Mouse (Mus musculus) heart, postnatal 36 days (tissue): ENCODE results near the gene Katna1. TPM values are rescaled to one million over a fixed set of nuclear protein-coding genes. Genes with fewer than 3 reads are reported as not detected.
"Not testable (repeated sequence)": the region's sequence is repeated elsewhere in the genome, so short reads cannot be mapped to it uniquely, and the experiment has no call there.

ENCODE experiments used
- DNase-seq, 2 experiments: peaks; one replicate each; pipeline ENCODE4 v3.0.0; 2021 to 2022
- intact Hi-C: fragments of 180-260 bp; cut with DNase I; formaldehyde crosslinking; loops from one replicate; pipeline ENCODE4 v1.15.1; 2025
- total RNA-seq, 2 experiments: library from RNA; stranded (reverse); gene quantifications; 2 replicates each; pipeline ENCODE4 v1.2.3; 2021

The Katna1 gene
- 10 to 100 TPM; 11.7 to 14.2 TPM for total RNA-seq

DNA sequence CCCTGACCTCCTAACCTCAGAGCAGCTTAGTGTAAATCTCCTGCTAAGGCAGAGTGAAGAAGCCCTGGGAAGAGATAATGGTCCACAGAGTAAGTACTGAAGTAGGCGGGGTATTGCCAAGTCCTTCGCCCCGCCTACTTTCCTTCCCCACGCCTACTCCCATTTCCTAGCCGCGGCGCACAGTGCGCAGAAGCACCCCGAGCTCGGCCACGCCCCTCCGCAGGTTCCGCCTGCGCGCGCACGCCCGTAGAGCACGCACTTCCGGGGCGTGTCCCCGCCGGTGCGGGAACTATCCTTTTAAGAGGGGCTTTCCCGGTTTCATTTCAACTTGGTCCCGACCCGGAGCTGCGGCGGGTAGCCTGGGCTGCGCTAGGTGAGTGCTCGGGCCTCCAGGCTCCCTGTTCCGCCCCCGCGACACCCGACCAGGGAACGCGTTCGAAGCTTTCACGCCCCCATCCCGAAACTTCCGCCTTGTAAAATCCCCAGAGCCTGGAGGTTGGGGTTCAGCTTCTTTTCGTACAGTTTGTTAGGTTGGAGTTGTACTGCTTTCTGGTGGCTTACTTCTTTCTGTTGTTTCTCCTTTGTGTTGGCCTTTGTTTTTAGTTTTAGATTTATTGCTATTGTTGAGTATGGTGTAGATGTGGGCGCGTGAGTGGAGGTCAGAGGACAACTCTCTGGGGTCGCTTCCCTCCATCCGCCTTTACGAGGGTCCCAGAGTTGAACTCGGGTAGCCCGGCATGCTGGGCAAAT lies at the start of gene Katna1:
TSS of gene Katna1 (plus strand) at position 250 of the 750 bp plus-strand sequence.
- intact Hi-C loops, result loop anchor here (2.0 kb wide), 2 partner anchors 45 to 55 kb away; partner anchors contain the start of genes Lats1 and Pcmt1
- peak; percentile 90 to 94 for DNase-seq

DNA sequence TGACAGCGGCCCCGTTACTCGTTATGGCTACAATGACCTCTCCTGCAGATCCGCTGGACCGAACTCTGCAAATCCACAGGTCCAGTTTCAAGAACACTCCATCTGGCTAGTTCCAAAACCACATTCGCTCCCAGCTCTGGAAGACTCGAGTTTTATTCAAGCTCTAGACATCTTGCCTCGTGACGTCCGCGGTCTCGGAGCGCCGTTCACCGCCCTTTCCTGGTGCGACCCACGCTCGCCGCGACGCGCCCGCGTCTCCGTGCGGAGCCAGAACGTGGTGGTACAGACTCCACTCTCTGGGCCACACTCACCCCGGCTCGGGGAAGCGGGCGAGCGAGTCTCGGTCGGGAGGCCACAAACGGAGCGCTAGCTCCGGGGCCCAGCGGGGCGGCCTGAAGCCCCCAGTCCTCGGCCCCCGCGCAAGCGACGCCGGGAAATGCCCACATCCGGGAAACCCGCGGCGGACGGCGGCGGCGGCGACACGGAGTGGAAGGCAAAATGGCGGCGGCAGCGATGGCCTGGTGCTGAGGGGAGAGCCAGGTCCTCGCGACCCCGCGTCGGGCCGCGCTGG lies 45.0 kb upstream of the Katna1 start, which contains the start of the genes Pcmt1 and Lats1:
TSS of gene Pcmt1 (minus strand) at position 406 of the 571 bp plus-strand sequence.
TSS of gene Lats1 (plus strand) at position 484 of the 571 bp plus-strand sequence.
- peak; percentile 90 to 93 for DNase-seq
- intact Hi-C loops, result loop anchor here (1.0 to 5.0 kb wide), 4 partner anchors 18 to 209 kb away; partner anchors contain the start of gene Ulbp1

DNA sequence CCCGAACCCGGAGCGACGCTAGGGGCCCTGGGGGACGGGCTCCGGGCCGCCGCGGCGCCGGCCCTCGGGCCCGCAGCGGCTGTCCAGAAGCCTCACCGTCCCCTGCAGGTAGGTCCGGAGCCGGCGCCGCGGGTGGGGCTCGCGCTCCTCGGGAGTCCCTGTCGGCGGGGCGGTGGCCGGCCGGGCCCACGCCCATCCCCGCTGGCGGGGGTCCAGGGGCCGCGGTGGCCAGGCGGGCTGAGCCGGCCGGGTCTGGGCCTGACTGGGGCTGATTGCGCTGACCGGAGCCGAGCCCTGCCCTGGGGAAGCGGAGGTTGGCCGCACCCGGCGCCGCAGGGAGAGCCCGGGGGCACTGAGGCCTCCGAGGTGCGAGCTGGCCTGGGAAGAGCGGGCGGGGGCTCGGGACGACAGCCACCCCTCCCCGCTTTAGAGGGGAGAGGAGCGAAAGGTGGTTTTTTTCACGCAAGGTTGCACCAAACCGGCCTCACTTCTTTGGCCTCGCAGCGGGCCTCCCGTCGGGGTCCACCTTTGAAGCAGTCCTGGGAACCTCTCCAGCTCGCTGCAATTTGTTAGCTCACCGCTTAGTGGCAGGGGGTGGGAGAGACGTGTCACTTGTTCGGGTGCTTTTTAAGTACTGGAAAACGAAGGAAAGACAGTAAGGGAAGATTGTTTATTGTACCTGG lies 44.3 kb upstream of the Katna1 start:
- peak; percentile 77 to 83 for DNase-seq
- intact Hi-C loops, result loop anchor here (1.0 to 5.0 kb wide), 4 partner anchors 18 to 209 kb away; partner anchors contain the start of gene Ulbp1

DNA sequence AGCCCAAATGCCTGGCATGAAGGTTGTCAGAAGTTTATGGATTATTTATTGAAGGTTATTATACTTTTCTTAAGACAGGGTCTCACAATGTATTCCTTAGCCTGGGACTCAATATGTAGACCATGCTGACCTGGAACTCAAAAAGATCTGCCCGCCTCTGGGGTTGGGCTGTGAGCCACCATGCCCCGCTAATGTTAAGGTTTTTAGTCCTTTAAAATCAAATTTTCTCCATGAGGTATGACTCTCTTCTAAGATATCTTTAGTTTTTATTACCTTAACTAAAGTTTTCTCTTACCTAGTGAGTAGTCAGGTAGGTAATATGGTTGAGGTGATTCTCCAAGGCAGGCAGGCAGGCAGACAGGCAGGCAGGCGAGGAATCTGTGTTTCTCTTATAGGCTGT lies 43.6 kb upstream of the Katna1 start:
- intact Hi-C loops, result loop anchor here (5.0 kb wide), 2 partner anchors 95 to 210 kb away; partner anchors contain the start of gene Ulbp1
- no peak for DNase-seq

DNA sequence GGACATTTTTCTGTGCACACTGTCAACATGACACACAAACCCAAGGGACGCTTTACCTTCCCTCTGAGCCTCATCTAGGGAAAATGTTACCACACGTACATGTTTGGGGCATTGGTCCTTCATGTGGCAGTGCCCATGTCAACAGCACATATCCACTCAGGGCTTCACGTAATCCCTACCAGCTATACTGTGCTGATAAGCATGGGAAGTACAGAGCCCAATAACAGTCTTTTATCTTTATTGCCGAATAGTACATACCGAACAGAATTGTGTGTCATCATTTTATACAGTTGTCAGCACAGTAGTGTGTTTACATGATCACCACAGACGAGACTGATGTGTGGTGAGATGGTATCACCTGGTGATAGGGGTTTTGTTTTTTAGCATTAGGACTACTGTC lies 38.9 kb upstream of the Katna1 start:
- intact Hi-C loops, result no loop called here
- DNase-seq, result no peak

DNA sequence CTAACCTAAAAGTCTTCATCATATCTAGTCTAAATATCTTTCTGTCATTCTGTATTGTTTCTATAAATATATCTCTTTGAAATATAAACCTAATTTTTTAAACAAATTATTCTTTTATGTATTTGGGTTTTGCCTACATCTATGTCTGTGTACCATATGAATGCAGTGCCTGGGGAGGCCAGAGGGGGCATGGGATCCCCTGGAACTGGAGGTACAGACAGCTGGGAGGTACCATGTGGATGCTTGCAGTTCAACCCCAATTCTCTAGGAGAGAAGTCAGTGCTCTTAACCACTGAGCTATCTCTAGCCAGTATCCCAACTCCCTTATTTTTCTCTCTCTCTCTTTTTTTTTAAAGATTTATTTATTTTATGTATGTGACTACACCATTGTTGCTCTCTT lies 30.5 kb upstream of the Katna1 start:
- no peak for DNase-seq
- intact Hi-C loops, result loop anchor here (2.0 kb wide), 1 partner anchor 16 kb away; no protein-coding TSS in a partner anchor

DNA sequence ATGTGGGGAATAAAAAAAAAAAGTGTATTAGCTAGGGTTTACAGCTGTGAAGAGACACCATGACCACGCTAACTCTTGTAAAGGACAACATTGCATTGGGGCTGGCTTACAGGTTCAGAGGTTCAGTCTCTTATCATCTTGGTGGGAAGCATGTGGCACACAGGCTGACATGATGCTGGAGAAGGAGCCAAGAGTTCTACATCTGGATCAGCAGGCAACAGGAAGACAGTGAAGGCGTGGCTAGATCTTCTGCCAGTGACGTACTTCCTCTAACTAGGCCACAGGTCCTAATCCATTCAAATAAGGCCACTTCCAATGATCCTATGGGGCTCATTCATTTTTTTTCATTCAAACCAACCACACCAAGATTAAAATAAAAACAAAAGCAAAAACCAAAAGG lies 25.7 kb upstream of the Katna1 start:
- no peak for DNase-seq
- intact Hi-C loops, result no loop called here

DNA sequence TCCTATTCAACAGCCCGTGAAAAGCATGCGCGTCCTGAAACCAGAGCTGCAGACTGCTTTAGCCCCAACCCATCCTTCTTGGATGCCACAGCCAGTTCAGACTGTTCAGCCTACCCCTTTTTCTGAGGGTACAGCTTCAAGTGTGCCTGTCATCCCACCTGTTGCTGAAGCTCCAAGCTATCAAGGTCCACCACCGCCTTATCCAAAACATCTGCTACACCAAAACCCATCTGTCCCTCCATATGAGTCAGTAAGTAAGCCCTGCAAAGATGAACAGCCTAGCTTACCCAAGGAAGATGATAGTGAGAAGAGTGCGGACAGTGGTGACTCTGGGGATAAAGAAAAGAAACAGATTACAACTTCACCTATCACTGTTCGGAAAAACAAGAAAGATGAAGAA lies 23.2 kb upstream of the Katna1 start:
- intact Hi-C loops, result no loop called here
- no peak for DNase-seq

DNA sequence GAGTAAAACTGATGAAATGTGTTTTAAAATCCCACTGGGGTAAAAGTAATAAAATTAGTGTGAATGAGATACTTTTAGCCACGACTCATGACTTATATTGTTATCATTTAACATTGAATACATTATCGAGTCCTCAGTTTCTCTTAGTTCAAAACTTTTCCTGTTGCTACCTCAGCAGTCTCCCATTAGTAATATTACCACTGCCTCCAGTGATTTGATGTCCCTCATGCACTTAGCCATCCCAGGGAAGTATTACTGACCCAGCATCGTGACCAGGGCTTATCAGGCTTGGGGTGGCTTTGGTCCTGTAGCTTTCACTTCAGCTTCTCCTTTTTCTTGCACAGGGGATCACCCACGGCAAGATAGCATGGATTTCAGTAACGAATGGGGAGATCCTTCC lies 15.7 kb upstream of the Katna1 start:
- intact Hi-C loops, result loop anchor here (2.0 kb wide), 1 partner anchor 15 kb away; no protein-coding TSS in a partner anchor
- no peak for DNase-seq

DNA sequence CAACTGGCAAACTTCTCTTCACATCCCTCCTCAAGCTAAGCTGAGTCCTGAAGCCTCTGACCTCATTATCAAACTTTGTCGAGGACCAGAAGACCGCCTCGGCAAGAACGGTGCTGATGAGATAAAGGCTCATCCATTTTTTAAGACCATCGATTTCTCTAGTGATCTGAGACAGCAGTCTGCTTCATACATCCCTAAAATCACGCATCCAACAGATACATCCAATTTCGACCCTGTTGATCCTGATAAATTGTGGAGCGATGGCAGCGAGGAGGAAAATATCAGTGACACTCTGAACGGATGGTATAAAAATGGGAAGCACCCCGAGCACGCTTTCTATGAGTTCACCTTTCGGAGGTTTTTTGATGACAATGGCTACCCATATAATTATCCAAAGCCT lies 13.3 kb upstream of the Katna1 start:
- intact Hi-C loops, result no loop called here
- no peak for DNase-seq

DNA sequence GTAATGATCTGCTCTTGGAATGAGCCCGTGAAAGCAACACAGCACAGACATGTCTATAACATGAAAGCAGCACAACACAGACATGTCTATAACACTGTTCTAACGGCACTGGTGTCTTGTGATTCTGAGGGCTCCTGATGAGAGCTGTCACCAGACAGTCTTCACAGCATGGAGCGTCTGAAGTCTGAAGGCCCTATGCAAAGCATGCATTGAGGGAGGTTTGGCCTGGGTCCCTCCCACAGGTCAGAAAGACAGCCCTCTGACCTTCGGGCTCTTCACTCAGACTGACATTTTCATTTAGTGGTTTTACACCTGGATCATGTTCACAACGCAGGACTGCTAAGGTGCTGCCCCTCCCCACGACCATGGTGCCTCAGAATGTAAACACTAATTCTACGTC lies 10.7 kb upstream of the Katna1 start:
- intact Hi-C loops, result no loop called here
- DNase-seq, result no peak

DNA sequence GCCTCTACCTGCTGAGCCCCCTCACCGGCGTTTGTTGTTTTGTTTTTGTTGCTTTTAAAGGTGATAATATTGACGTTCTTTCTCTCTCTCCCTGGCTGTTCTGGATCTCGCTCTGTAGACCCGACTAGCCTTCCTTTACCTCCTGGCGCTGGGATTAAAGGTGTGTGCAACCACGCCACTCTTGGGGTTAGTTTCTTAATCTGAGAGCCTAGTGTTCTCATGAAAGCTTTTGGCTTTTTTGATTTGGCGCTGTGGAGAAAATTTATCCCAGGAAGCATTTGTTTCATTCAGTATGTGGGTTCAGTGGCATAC lies 657 bp downstream of the Katna1 start:
- peak in 1 of 2 experiments; percentile 6 for DNase-seq
- intact Hi-C loops, result loop anchor here (2.0 kb wide), 2 partner anchors 46 to 54 kb away; partner anchors contain the start of genes Lats1 and Pcmt1

DNA sequence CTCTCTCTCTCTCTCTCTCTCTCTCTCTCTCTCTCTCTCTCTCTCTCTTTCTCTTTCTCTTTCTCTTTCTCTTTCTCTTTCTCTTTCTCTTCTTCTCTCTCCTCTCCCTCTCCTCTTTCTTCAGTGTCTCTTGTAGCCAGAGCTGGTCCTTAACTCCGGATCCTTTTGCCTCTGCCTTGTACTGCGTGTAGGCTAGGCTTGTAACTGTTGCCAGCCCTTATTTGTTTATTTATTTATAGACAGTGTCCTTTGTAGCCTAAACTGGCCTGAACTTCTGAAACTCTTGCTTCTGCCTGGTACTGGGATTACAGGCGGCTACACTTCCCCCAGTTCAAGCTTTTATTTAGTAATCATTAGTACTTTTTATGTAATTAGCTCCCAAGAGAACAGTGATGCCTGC lies 1.2 kb downstream of the Katna1 start:
- intact Hi-C loops, result loop anchor here (2.0 kb wide), 2 partner anchors 46 to 54 kb away; partner anchors contain the start of genes Lats1 and Pcmt1
- no peak for DNase-seq

DNA sequence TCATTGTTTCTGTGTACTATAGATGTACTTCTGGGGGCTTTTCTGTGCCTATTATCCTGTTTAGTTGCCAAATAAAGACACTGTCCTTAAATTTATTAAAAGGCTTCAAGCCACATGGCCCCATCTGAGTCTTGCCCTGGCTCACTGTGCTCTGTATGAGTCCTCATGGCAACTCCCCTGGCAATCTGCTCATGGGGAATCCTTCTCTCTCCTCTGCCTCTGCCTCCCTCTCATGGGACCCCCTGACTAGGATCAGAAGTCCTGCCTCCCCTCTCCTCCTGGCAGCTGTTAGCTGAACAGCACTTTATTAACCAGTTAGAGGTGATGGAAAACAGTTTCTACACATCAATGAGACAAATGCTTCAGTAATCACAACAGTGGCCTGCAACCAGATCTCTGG lies 5.8 kb downstream of the Katna1 start:
- intact Hi-C loops, result no loop called here

DNA sequence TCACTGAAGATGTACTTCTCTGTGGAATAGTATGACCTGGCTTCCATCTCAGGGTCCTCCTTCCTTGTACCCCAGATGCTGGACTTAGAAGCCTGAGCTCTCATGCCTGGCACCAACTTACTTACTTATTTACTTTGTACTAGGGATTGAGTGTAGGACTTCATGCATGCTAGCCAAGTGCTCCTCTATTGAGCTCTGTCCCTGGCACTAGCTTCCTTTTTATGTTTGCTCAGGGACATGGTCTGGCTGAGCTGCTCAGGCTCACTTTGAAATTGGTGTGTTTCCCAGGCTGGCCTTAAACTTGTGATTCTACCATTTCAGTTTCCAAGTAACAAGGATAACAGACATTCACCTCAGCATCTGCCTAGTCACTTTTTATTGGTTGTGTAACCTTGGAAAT lies 11.3 kb downstream of the Katna1 start:
- no peak for DNase-seq
- intact Hi-C loops, result no loop called here

More for the DNA sequence above, 5.8 kb downstream of the Katna1 start:
- no peak for DNase-seq

DNA sequence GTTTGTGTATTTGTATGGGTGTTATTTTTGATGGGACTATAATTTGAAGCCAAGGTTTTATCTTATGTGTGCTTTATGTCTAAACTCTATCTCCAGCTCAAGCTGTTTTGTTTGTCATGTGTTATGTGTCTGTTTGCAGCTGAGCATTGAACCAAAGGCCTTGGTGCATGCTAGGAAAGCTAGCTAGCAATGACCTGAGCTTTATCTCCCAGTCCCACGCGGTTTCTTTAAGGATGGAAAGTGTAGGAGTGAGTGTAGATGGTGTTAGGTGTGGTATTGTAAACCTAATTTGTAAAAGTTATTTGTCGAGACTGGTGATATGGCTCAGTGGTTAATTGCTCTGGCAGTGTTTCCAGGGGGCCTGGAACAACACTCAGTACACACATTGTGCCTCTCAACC lies 12.1 kb downstream of the Katna1 start:
- intact Hi-C loops, result no loop called here
- no peak for DNase-seq

DNA sequence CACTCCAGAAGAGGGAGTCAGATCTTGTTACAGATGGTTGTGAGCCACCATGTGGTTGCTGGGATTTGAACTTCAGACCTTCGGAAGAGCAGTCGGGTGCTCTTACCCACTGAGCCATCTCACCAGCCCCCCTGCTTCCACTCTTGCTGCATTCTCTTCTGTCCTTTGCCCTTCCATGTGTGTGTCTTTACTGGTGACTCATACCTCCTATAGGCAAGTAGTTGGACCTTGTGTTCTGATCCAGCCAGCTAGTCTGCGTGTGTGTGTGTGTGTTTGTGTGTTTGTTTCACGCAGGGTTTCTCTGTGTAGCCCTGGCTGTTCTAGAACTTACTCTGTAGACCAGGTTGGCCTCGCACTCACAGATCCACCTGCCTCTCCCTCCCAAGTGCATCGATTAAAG lies 19.7 kb downstream of the Katna1 start:
- DNase-seq, intact Hi-C loops: not testable (repeated sequence)

DNA sequence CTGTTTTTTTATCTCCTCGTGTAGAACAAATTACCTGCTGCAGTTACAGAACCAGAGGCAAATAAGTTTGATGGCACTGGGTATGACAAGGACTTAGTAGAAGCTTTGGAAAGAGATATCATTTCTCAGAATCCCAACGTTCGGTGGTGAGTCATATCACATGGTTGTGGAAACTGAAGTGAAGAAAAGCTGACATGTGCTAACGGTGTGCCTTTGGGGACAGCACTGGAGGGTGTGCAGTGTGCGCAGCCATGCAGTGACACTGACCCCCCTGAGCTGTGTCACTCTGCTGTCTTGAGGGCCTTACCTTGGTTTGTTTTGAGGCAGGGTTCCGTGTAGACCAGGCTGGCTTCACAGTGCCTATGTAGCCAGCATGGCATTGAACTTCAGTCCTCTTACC lies 23.0 kb downstream of the Katna1 start:
- intact Hi-C loops, result no loop called here

DNA sequence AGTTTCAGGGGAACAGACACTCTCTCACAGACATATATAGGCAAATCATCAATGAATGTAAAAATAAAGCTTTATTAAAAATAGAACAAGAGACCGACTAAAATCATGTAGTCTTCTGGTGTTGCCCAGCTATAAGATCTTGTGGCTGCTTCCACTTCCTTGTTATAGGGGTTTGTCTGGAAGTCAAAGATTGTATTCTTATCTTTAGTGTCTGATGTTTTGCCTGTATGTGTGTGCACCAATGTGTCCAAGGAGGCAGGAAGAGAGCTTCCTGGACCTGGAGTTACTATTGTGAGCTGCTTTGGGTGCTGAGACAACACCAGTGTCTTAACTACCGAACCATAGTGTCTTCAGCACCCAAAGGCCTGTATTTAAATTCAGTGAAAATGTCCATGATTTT lies 31.7 kb downstream of the Katna1 start:
- DNase-seq, result no peak
- intact Hi-C loops, result no loop called here

More for the DNA sequence above, 23.0 kb downstream of the Katna1 start:
- no peak for DNase-seq

DNA sequence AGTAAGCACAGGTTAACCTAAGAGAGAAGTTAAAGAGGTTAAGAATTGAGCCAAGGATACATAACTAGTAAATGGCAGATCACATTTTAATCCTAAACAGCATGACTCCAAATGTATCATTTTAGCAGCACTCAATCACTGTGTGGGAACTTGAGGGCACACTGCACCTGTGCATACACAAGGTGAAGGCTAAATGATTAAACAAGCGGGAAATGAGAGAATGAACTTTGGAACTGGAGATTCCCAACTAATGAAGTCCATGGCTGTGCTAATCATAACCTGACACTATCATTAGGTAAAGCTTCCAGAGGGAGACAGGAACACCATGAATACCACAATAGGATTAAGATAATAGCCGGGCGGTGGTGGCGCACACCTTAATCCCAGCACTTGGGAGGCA lies 46.5 kb downstream of the Katna1 start:
- intact Hi-C loops, result no loop called here
- no peak for DNase-seq

DNA sequence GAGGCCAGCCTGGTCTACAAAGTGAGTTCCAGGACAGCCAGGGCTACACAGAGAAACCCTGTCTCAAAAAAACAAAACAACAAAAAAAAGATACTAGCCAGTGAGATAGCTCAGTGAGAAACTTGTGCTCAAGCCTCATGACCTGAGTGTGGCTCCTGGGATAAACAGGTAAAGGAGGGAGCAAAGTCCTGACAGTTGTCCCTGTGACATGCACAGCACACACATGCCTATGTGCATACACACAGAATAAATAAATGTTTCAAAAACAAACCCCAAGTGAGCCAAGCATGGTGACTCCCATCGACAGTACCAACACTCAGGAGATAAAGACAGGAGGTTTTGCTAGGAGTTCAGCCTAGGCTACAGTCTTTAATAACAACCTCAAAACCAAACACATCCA lies 47.0 kb downstream of the Katna1 start:
- intact Hi-C loops, result no loop called here
- no peak for DNase-seq
